Mouse (Mus musculus) midbrain, embryonic 15.5 days (tissue): ENCODE data around the gene Zbtb11. TPM values are rescaled to one million over a fixed set of nuclear protein-coding genes. Genes with fewer than 3 reads are reported as not detected.
"Not testable (repeated sequence)": the region's sequence is repeated elsewhere in the genome, so short reads cannot be mapped to it uniquely, and the experiment has no call there.

ENCODE experiments used
- ATAC-seq: fragments of 200-750 bp; cut with Nextera tagmentation; replicated peaks from 2 replicates; pipeline ENCODE4 v1.8.0; 2017; ENCODE audit warnings: moderate TSS enrichment
- H3K27ac ChIP-seq: fragments of 300-500 bp; sonication (generic); 2 replicates; pipeline ENCODE4 v1.5.1; 2015; ENCODE audit warnings: mild to moderate bottlenecking, inconsistent platforms
- H3K27me3 ChIP-seq: fragments of 300-500 bp; sonication (generic); replicated peaks from 2 replicates; pipeline ENCODE4 v1.6.1; 2015; ENCODE audit warnings: inconsistent platforms
- H3K36me3 ChIP-seq: fragments of 300-500 bp; sonication (generic); replicated peaks from 2 replicates; pipeline ENCODE4 v1.6.1; 2015; ENCODE audit warnings: inconsistent platforms
- H3K4me1 ChIP-seq: fragments of 300-500 bp; sonication (generic); 2 replicates; pipeline ENCODE4 v1.6.1; 2015; ENCODE audit warnings: inconsistent platforms
- H3K4me2 ChIP-seq: fragments of 300-500 bp; sonication (generic); 2 replicates; pipeline ENCODE4 v1.6.1; 2015; ENCODE audit warnings: inconsistent platforms, mild to moderate bottlenecking, moderate library complexity
- H3K4me3 ChIP-seq: fragments of 300-500 bp; sonication (generic); 2 replicates; pipeline ENCODE4 v1.5.1; 2015; ENCODE audit warnings: mild to moderate bottlenecking, inconsistent platforms
- H3K9ac ChIP-seq: fragments of 300-500 bp; sonication (generic); 2 replicates; pipeline ENCODE4 v1.6.1; 2015; ENCODE audit warnings: mild to moderate bottlenecking, inconsistent platforms
- H3K9me3 ChIP-seq: fragments of 300-500 bp; sonication (generic); 2 replicates; pipeline ENCODE4 v1.6.1; 2016; ENCODE audit warnings: inconsistent platforms
- WGBS: fragments of 180-500 bp; shearing (Covaris S2); methylation state at CpG from one replicate; pipeline ENCODE4 v1.1.7; 2015; ENCODE audit warnings: mixed read lengths; 5-methylcytosine and 5-hydroxymethylcytosine counted together
- polyA plus RNA-seq: library from polyadenylated mRNA; unstranded; fragments of >200 nt; fragmentation: Nextera tagmentation; extraction: Ambion mirVana; gene quantifications from 2 replicates; pipeline ENCODE4 v1.2.1, GENCODE M21; 2015

The Zbtb11 gene
- polyA plus RNA-seq, 1 experiment from 2014 or later = 24.8 TPM

DNA sequence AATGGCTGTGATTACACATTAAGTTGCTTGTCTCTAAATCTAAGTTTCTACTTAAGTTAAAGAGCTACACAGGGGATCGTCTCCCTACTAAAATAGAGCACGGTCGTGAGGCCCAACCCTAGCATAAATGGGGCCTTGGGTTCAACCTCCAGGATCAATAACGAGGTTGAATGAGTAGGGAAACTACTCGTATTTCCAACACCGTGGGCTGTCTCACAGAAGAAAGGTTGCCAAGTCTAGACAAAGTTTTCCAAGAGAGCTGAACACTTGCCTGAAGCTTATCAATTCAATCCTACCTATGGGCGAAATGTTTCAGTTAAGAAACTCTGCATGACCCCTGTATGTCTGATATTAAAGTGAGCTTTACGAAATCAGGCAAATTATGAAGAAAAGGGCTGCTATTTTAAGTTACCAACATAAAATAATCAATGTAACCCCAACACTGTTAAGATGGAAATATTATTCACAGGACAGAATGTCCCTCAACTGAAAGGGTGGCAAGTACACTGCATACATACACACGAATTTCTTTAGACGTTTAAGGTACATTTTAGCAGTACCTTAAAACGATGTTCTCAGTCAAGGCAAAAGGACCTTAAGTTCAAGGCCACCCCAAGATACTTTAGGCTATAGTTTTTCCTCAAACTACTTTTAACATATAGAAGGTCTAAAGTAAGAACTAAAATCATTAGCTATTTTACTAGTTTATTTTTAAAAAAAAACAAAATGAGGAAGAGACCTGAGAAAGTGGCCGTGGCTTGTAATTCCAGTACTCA lies 54.4 kb downstream of the Zbtb11 start:
- H3K4me3 ChIP-seq = peak overlapping the region; percentile 99
- no peak for ATAC-seq
- H3K36me3 ChIP-seq = peaks cover 8% of the 10 kb centered on the region; the same call in 1 of the 2 replicates
- peaks cover 30% of the 10 kb centered on the region for H3K4me1 ChIP-seq
- peak overlapping the region; percentile 71 for H3K4me2 ChIP-seq
- H3K27me3 ChIP-seq = no peaks in the 10 kb centered on the region
- WGBS = 49% methylated on average over 12 of the region's 12 CpGs
- no peak overlapping the region for H3K27ac ChIP-seq
- no peaks in the 10 kb centered on the region for H3K9me3 ChIP-seq
- peak overlapping the region; percentile 99; the same call in 1 of the 2 replicates for H3K9ac ChIP-seq

DNA sequence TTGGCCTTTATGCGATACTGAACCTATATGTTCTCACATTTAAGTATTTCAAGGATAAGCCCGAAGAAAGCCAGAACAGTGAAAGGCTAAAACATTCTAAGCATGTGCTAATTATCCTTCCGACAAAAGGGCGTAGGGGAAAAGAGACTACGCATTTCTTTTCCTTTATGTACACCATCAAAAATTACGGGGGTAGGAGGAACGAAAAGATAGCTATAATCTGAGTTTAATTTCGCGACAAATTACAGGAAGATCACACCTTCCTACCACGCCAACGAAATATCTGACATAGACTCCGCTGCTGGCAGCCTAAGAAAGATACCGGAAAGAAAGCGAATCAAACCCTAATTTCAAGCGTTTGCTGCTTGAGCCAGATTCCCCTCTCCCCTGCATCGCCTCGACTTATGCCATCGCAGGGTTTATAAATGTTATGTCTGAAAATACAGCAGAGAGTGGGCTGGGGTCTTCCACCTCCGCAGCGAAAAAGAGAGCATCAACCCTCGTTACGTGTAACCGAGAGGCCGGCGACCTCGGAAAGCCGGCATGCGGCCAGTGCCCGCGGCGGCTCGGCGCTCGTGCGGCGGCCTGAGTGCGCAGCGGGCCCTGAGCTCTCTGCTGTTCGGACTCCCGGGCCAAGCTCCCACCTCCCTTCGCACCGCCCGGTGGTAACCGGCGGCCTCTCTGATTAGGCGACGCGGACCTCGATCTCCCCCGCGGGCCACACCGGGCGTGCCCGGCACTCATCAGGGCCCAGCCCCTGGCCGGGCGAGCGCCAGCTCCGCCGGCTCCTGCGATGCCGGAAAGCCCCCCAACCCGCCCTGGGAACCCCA lies 55.3 kb downstream of the Zbtb11 start:
- Histone ChIP-seq H3K27ac (peak overlapping the region; percentile 96), H3K4me1 (peaks cover 30% of the 10 kb centered on the region), H3K9me3 (no peaks in the 10 kb centered on the region), H3K9ac (peak overlapping the region; percentile 99), H3K4me2 (peak overlapping the region; percentile 71), H3K4me3 (peak overlapping the region; percentile 99), H3K36me3 (peaks cover 14% of the 10 kb centered on the region; the same call in 1 of the 2 replicates), H3K27me3 (no peaks in the 10 kb centered on the region)
- WGBS = under 1% methylated on average over 62 of the region's 62 CpGs
- peak; percentile 90 for ATAC-seq

DNA sequence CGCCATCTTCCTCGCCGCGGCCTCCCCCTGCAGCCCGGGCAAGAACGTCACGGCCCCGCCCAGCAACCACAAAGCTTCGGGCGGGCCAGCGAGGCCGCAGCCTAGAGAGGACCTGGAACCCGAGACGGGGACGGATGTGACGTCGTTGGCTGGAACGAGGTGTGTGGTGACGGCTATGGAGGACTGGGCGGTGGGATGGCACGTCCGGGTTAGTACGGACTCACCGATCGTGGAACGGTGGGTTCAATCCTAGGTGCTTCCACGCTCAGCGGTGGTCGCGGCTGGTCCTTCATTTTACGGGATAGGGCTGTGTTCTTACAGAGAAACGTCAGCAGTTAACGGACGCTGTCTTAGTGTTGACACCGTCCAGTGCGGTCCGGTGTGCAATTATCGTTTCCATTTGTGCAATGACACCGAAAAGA lies 56.0 kb downstream of the Zbtb11 start, which contains the start of gene Pcnp:
Gene Pcnp (minus strand): TSS at position 79 of the 422 bp plus-strand sequence.
- H3K27ac ChIP-seq = peak within 1 kb of the TSS; percentile 96
- H3K9me3 ChIP-seq = no peaks in the 10 kb centered on the region
- H3K4me3 ChIP-seq = peak within 1 kb of the TSS; percentile 99
- ATAC-seq = peak; percentile 100
- peaks cover 16% of the 10 kb centered on the region; the same call in 1 of the 2 replicates for H3K36me3 ChIP-seq
- WGBS = under 1% methylated on average over 39 of the region's 39 CpGs
- H3K4me1 ChIP-seq = peaks cover 30% of the 10 kb centered on the region
- H3K27me3 ChIP-seq = no peaks in the 10 kb centered on the region
- H3K9ac ChIP-seq = peak within 1 kb of the TSS; percentile 99
- peak within 1 kb of the TSS; percentile 71 for H3K4me2 ChIP-seq

DNA sequence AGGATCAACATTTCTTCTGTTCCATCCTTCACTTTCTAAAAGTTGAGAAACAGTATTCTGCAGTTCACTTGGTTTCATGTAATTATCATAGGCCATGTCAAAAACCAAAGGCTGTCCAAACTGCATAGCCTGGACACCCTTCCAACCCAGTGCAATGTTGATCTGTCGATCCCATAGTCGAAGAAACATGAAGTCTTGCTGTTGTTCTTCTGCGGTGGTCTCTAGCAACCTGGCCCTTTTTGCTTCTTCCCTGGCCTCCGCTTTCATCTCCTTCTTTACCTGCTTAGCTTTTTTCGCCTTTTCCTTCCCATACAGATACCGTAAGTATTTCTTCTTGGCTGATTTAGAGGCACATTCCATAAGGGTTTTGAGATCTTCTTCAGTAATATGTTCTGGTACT lies 60.9 kb downstream of the Zbtb11 start:
- peaks cover 32% of the 10 kb centered on the region for H3K4me1 ChIP-seq
- H3K9me3 ChIP-seq = no peaks in the 10 kb centered on the region
- H3K27ac ChIP-seq = no peak overlapping the region
- H3K4me2 ChIP-seq = no peak overlapping the region
- ATAC-seq = no peak
- H3K9ac ChIP-seq = no peak overlapping the region
- no peak overlapping the region for H3K4me3 ChIP-seq
- WGBS = 94% methylated on average over 6 of the region's 6 CpGs
- H3K27me3 ChIP-seq = no peaks in the 10 kb centered on the region
- peaks cover 18% of the 10 kb centered on the region; the same call in 1 of the 2 replicates for H3K36me3 ChIP-seq

DNA sequence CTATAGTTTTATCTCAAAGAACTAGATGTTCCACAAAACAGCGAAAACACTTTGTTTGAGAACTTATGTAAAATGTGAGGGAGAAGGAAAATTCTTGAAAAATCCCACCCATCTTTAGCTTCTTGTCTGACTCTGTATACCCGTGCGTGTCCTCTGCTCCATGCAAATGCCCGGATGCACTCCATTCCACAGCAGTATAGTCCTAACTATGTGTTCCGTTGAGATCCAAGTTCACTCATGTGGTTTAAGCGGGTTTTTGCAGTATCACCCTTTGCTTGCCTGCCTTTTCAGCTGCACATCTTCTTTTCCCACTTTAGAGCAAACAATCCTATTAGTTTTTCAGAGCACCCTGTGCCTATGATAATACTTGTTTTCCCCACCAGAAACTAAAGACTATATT lies 62.8 kb downstream of the Zbtb11 start:
- ATAC-seq = no peak
- WGBS = 64% methylated on average over 6 of the region's 6 CpGs
- Histone ChIP-seq H3K36me3 (peaks cover 18% of the 10 kb centered on the region; the same call in 1 of the 2 replicates), H3K9ac (peak overlapping the region; percentile 88; the same call in 1 of the 2 replicates), H3K4me3 (peak overlapping the region; percentile 97), H3K27me3 (no peaks in the 10 kb centered on the region), H3K27ac (no peak overlapping the region), H3K4me1 (peaks cover 21% of the 10 kb centered on the region), H3K9me3 (no peaks in the 10 kb centered on the region), H3K4me2 (peak overlapping the region; percentile 56)

DNA sequence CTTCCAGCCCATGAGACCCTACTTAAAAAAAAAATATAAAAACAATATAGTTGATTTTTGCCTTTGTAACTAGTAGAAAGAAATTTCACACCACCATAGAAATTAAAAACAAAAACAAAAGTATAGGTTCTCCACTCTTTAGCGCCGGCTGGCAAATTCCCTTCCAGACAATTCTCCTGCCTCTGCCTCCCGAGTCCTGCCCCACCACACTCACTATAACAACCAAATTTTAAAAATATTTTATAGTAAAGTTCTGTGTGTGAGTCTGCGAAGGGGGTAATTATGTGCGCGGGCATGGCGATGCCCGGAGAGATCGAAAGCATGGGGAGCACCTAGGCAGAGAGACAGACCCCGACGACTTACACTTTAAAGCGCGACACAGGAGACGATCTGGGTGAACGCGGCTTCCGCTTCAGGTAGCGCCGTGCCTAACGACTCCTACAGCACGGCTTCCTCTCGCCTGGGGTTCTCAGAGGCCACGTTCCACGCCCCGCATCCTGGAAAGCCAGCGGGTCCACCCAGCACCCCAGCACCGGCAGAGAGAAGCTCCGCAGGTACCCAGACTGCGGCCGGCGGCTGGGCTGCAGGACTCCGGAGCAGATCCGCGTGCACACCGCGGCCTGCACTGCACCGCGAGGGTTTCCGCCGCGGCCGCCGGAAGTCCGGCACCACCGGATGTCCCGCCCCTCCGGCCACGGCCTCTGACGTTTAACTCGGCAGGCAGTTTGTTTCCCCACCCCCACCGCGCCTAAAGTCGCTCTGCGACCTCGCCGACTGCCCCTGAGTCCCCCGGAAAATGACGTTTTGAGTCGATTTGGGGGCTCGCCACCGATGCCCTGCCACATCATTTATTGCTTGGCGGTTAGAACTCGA lies 63.7 kb downstream of the Zbtb11 start, which contains the start of gene Trmt10c:
Gene Trmt10c (minus strand): TSS at position 682 of the 873 bp plus-strand sequence.
- WGBS = under 1% methylated on average over 63 of the region's 63 CpGs
- peak; percentile 100 for ATAC-seq
- Histone ChIP-seq H3K9me3 (no peaks in the 10 kb centered on the region), H3K4me1 (peaks cover 21% of the 10 kb centered on the region), H3K4me2 (peak within 1 kb of the TSS; percentile 56), H3K9ac (peak within 1 kb of the TSS; percentile 88), H3K36me3 (peaks cover 18% of the 10 kb centered on the region; the same call in 1 of the 2 replicates), H3K27ac (peak within 1 kb of the TSS; percentile 93), H3K27me3 (no peaks in the 10 kb centered on the region), H3K4me3 (peak within 1 kb of the TSS; percentile 97)

DNA sequence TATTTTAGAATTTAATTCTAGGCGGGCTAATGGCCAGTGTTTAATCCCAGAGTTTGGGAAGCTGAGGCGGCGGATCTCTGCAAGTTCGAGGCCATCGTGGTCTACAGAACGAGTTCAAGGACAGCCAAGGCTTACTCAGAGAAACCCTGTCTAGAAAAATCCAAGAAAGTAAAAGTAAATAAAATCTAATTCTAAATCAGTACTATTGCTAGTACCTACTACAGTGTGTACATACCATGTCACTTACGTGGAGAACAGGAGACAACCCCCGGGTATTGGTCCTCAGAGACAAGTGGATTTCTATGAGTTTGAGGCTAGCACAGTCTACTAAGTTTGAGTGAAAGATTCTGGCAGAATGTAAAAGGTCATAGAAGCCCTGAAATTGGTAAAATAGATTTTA lies 64.4 kb downstream of the Zbtb11 start:
- 31% methylated on average over 8 of the region's 8 CpGs for WGBS
- H3K9ac ChIP-seq = peak overlapping the region; percentile 88
- peaks cover 12% of the 10 kb centered on the region; the same call in 1 of the 2 replicates for H3K36me3 ChIP-seq
- no peaks in the 10 kb centered on the region for H3K27me3 ChIP-seq
- ATAC-seq = peak; percentile 46
- no peaks in the 10 kb centered on the region for H3K9me3 ChIP-seq
- peak overlapping the region; percentile 93 for H3K27ac ChIP-seq
- H3K4me2 ChIP-seq = peak overlapping the region; percentile 56
- peak overlapping the region; percentile 97 for H3K4me3 ChIP-seq
- H3K4me1 ChIP-seq = peaks cover 21% of the 10 kb centered on the region

DNA sequence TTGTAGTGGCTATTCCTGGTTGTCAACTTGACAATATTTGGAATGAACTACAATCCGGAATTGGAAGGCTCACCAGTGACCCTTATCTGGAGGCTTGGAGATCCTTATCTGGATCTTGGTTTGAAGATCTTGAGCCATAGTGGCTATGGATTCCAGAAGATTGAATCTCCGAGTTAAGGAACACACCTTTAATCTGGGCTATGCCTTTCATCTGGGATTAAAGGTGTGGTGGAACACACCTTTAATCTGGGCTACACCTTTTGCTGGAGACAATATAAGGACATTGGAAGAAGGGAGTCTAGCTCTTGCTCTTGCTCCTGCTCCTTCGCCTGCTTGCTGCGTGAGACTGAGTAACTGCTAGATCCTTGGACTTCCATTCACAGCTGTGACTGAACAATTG lies 74.4 kb downstream of the Zbtb11 start, which contains the start of gene Senp7:
Gene Senp7 (plus strand): TSS at position 301 of the 400 bp plus-strand sequence.
- H3K4me1 ChIP-seq, H3K36me3 ChIP-seq, ATAC-seq, H3K4me2 ChIP-seq, H3K27ac ChIP-seq, H3K4me3 ChIP-seq, H3K9ac ChIP-seq, H3K27me3 ChIP-seq, H3K9me3 ChIP-seq: not testable (repeated sequence)
- WGBS = no CpG with 5 or more reads among the region's 4 CpGs

DNA sequence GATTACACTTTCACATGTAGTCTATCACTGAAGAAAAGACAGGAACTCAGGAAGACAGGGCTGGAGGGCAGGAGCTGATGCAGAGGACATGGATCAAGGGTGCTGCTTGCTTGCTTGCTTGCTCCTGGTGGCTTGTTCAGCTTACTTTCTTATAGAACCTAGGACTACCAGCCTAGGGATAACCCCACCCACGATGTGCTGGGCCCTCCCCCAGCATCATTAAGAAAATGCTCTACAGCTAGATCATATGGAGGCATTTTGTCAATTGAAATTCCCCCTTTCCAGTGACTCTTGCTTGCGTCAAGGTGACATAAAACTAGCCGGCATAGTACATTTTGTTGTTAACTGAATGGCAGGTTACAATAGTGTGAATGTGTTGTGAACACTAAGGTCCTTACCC lies 82.2 kb downstream of the Zbtb11 start:
- H3K9me3 ChIP-seq = no peaks in the 10 kb centered on the region
- no peak for ATAC-seq
- 85% methylated on average over 3 of the region's 3 CpGs for WGBS
- no peak overlapping the region for H3K9ac ChIP-seq
- no peaks in the 10 kb centered on the region for H3K27me3 ChIP-seq
- no peak overlapping the region for H3K4me2 ChIP-seq
- peaks cover 6% of the 10 kb centered on the region; the same call in 1 of the 2 replicates for H3K4me1 ChIP-seq
- H3K36me3 ChIP-seq = no peaks in the 10 kb centered on the region
- no peak overlapping the region for H3K27ac ChIP-seq
- no peak overlapping the region for H3K4me3 ChIP-seq

DNA sequence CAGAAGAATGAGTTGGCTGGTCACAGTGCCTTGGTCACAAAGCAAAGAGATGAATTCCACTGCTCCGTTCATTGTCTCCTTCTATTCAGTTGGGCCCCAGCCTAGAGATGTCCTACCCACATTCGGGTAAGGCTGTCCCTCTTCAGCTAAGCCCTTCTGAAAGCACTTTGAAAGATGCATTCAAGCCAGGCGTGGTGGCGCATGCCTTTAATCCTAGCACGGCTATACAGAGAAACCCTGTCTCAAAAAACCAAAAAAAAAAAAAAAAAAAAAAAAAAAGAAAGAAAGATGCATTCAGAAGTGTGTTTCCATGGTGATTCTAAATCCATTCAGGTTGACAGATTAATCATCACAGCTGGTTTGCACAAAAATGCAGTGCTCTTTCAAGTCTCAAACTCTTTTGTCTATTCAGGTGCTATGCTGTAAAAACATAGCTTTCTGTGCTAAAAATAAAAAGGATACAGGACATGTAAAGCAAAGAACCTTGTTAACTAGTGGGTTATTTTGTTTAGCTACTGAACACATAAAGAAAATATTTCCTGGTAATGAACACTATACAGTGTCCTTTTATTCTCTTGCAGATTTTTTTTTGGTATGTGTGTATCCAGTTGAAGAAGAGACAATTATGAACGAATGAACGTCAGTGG lies 83.4 kb downstream of the Zbtb11 start:
- no peaks in the 10 kb centered on the region for H3K36me3 ChIP-seq
- H3K9ac ChIP-seq = no peak overlapping the region
- H3K4me3 ChIP-seq = no peak overlapping the region
- 10% methylated on average over 7 of the region's 7 CpGs for WGBS
- peak; percentile 94 for ATAC-seq
- H3K27ac ChIP-seq = peak overlapping the region; percentile 63
- H3K9me3 ChIP-seq = no peaks in the 10 kb centered on the region
- H3K27me3 ChIP-seq = no peaks in the 10 kb centered on the region
- peaks cover 6% of the 10 kb centered on the region; the same call in 1 of the 2 replicates for H3K4me1 ChIP-seq
- H3K4me2 ChIP-seq = peak overlapping the region; percentile 12

DNA sequence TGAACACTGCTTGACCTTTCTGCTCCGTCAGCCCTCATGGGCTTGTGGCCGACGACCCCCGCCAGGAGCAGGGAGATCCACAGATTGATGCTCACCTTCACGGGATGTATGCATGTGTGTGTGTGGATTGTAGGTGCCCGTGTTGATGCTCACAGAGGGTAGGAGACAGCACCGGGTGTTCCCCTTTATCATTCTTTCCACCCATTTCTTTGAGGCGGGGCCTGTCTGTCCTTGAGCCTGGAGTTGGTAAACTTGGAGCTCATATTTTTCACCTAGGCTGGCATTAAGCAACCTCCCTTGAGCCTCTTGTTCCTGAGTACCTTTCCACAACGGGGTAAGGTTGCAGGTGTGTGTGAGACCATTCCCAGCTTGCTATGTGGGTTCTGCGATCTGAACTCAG lies 84.5 kb downstream of the Zbtb11 start:
- no peak for ATAC-seq
- peak overlapping the region; percentile 12; the same call in 1 of the 2 replicates for H3K4me2 ChIP-seq
- H3K36me3 ChIP-seq = no peaks in the 10 kb centered on the region
- H3K4me3 ChIP-seq = no peak overlapping the region
- H3K4me1 ChIP-seq = peaks cover 6% of the 10 kb centered on the region; the same call in 1 of the 2 replicates
- H3K27ac ChIP-seq = peak overlapping the region; percentile 60; the same call in 1 of the 2 replicates
- WGBS = 58% methylated on average over 10 of the region's 10 CpGs
- H3K27me3 ChIP-seq = no peaks in the 10 kb centered on the region
- H3K9ac ChIP-seq = no peak overlapping the region
- H3K9me3 ChIP-seq = no peaks in the 10 kb centered on the region
